Mouse (Mus musculus) thymus, adult 18-20 months (tissue): Measurements from ENCODE around the gene Pan3.
"Not testable (repeated sequence)": the region's sequence is repeated elsewhere in the genome, so short reads cannot be mapped to it uniquely, and the experiment has no call there.

Source experiments
- DNase-seq, 2 experiments: peaks; one replicate each; pipeline ENCODE4 v3.0.0; 2022; ENCODE audit warnings: mixed read lengths in 2 of 2

The Pan3 gene

DNA sequence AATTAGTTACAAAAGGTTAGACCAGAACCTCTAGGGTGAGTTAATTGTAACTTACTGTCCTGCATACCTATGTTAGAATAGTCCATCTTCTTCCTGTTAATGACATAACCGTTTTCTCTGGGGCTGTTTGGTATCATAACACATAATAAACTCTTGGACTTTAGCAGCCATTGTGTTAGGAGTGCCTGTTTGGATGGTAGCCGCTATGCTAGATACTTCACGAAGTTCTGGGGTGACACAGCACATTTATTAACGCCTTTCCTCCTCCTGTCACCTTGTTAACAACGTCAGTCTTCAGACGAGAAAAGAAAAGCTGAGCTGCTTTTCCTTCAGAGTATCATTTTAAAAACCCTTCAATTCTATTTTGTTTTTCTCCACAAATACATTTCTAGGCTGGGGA lies 59.3 kb downstream of the Pan3 start:
- DNase-seq = no peak

DNA sequence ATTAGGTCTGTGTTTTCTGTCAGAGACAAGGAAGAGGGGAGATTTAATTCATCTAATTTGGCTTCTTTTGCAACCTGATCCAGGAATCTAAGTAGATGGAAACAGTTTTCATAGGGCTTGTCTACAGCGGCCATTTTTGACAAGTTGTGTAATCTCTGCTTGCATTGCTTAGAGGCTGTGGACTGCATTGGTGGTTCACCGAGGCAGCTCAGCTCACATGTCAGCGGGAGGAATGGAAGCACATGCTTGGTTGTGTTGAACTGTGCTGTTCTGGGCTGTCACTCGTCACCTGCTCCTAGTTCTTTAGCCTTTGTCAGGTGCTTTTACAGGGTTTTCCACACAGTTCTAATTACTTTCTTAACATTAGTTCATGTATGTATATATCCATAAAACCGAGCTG lies 60.9 kb downstream of the Pan3 start:
- DNase-seq = no peak

DNA sequence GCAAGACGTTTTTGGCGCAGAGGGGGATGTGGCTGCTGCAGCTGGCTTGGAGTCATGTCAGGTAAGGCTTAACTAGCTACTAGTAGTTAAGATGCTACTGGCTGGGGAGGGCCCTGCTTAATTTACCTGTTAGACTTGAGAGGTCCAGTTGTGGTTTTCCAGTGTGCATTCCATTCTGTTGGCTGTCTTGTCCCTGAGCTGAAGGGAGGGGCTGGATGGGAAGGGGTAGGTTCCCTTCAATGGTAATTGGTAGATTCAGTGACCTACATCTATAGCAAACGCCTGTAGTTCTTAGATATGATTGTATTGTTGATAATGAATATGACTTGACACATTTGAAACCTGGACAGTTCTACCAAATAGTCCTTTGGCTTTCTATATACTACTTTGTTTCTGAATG lies 62.5 kb downstream of the Pan3 start:
- DNase-seq = no peak

DNA sequence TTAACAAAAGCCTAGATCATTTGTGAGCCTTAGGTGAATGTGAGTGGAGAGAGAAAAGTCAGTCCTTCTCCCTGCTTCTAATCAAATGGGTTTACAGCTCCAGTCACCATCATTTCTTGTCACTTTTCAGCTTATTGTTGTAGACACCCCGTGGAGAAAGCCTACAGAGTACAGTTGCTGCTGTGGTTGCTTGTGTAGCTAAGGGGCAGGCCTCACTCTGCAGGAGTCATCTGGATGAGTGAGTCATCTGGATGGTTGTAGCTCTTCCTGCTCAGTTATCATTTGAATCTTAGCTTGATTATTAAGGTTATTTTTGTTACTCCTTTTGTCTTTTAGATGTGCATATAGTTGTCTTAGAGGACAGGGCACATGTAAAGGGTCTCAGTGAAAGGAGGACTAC lies 63.2 kb downstream of the Pan3 start:
- DNase-seq = no peak

DNA sequence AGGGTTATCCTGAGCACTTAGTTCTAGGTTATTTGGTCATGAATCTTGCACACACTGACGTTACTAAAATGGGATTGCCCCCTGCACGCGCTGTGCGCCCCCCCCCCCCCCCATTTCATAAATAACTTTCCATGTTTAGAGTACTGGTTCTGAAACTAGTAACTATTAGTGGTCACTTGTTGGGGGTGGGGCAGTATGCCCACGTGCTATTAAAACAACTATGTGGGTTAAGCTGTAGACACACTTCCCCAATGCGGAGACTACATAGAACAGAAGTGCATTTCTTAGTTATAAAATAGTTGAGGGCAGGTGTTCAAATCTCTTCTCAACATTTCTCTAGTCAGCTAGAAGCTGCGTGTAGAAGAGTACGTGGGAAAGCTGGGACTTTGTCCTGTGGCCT lies 63.7 kb downstream of the Pan3 start:
- DNase-seq = no peak

DNA sequence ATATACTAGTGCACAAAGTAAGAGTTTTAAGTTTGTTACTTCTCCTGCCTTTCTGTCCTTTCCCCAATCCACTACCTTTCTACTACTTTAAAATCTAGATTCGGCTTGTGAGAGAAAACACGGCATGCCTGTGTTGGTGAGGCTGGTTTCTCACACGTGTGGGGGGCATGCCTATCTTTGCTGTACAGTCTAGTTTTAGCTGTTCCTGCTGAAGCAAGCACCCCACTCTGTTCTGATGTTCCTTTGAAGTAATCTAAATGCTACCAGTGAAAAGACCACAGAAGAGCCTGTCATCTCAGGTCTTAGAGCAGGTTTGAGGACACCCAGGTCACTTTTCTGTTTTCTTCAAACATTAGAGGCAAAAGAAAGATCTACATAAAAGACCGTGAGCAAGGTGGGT lies 64.4 kb downstream of the Pan3 start:
- no peak for DNase-seq

DNA sequence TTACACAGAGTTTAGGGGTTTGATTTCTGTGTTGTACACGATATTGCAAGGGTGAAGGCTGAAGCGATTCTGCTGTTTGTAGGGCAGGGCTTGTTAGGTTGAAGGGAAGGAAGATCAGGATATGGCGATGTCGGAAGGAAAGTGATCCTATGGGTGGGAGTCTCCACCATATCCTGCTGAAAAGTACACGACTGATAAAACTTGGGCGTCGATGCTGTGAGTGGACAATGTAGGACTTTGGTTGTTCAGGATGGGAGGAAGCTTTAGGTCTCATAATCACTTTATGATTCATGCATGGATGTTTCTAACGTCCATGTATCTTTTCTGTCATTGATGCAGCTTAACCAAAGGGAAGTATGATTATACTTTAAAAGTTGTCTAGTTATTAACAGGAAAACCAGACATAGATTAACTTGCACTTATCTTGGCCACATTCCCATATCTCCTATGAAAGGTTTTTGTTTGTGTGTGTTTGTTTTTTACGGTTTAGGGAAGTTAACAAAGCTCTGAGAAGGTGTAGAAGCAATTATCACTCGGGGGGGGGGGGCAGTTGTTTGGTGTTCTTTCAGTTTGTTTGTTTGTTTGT lies 64.9 kb downstream of the Pan3 start:
- no peak for DNase-seq

DNA sequence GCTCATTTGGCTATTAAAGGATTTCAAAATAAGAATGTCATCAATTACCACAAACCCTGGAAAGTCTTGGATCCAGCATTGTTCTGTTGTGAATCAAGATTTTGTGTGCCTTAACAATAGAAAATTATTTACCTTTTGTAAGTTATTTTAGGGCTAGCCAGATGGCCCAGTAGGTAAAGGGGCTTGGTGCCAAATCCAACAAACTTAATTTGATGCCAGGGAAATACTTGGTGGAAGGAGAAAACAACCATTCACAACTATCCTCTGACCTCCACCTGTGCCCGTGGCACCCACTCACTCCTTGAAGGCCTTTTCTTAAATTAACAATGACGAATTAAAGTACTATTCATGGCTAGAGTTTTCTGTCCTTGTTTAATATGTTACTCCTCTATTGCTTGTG lies 66.0 kb downstream of the Pan3 start:
- DNase-seq = no peak

DNA sequence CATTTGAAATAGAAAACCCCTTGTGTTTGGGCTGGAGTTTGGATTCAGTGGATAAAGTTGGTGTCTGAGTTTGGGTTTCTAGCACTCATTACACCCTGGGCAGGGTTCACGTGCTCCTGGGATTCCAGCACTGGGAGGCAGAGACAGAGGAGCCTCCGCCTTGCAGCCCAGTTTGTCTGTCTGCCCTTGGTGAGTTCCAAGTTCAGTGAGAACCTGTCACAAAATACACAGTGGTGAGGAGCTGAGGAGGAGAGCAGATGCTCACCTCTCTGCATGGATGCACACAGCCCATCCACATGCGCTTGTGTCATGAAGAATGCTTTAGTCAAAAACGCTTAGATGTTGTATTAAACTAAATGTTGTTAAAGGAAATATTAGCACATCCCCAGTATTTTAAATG lies 67.0 kb downstream of the Pan3 start:
- no peak for DNase-seq

DNA sequence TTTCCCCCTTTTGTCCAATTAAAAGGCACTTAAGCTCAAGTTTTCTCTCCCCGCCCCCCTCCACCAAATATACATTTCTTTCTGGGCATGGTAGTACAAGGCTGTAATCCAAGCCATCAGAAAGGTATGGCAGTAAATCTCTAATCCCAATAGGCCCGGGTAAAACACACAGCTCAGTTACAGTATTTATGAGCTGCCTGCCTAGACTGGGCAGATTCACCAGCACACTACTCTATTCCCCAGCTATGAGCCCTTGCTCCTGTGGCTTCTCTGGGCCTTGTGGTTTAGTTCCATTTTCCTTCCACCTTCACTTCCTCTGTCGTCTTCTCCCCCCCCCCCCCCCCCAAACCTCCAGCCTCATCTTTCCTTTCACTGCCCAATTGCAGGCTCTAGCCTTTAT lies 67.8 kb downstream of the Pan3 start:
- DNase-seq = no peak

DNA sequence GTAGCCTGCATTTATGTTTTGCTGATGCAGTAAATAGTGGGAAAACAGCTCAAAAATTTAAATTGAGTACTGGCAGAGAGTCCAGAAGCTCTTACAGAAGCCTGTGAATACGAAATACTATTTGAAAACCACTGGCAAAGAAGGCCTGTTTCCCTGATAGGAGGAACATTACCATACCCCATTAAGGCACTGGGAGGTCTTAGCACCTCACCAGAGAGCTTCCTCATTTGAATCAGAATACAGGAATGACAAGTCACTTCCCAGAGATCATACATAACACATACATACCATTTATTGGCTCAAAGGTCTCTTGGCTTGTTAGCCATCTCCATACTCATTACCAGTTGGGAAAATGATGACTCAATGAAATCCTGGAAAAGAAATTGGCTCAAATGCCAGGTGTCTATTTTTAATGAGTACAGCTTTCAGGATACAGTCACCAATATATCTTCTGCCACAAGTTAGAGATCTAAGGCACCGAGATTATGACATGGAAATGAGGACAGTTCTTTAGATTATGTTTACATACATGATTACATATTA lies 71.6 kb downstream of the Pan3 start:
- DNase-seq = no peak

DNA sequence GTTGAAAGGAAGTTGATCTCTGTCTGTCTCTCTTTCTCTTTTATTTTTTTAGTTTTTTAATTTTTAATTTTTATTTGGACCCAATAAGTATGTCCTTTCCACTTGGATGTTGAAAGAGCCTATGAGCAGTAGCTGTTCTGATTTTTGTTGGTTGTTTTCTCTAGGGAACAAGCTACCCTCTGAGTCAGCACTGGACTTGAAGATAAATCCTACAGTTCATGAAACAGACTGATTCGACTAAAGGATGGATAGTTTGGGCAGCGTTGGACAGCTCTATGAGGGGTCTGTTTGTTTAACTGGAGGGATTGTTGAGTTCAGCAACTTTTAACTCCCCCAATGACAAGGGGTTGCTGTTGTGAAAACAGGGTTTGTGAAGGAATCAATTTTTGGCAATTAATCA lies 73.0 kb downstream of the Pan3 start:
- DNase-seq = no peak

DNA sequence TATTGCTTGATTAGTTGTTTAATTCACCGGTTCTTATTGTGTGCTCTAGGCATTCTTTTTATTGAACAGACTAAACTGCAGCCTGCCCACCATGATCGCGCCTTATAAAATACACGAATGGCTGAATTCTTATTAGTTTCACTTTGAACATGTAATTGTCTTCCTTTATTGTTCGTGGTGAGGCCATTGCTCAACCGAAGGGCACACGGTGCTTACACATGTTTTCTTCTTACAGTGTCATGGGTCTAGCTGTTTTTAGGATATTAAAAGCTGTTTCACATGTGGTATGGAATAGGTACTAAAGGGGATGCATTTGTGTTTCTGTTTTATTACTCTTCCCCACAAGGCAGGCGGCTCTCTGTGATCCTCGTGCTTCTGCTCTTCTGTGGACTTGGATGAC lies 81.4 kb downstream of the Pan3 start:
- no peak for DNase-seq

DNA sequence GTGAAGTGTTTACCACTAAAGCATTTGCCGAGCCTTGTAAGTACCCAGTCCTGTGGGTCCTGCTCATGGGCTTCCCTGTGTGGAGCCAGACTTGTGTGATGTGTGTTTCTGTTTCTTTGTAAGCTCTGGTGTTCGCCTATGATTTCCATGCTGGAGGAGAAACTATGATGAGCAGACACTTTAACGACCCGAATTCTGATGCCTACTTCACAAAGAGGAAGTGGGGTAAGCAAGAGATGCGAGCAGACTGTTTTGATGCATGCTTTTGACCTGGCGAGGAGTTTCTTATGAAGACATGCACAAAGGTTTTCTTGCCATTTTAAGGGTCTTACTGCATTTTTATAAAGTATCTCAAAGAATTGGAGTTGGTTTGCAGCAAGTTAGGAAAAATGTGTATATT lies 97.0 kb downstream of the Pan3 start:
- no peak for DNase-seq

DNA sequence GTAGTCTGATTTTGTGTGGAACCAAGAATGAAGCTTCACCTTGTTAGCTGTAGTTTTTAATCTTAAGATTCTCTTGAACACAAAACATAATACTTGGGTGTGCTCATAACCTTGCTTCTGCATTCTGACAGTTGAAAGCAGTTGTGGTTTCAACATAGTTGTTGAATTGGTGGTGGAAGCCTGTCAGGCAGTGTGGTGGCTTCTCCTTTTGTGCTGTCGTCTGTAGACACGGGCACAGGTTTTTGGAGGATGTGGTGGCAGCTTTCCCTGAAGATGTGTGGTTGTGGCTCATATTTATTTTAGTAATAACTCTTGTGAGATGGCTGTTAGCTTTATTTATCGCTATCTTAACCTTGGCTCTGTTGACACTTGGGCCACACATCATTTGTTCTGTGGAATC lies 97.8 kb downstream of the Pan3 start:
- DNase-seq = no peak

DNA sequence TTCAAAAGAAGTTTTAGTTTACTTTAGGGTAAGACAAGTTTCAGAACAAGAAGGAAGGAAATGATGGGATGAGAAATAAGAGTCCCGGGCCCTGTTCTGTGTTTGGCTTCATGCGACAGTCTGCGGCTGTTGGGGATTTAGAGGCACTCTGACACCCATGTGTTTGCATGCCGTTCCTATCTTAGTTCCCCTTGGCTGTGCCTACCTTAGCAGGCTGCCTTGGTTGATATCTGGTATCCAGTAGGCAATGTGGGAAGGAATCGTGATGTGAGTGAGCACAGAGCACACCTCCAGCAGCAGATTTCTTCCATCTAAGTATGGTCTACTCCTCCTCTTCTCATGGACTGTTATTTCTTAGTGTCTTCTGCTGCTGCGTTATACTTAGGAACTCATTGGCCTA lies 102.1 kb downstream of the Pan3 start:
- no peak for DNase-seq

DNA sequence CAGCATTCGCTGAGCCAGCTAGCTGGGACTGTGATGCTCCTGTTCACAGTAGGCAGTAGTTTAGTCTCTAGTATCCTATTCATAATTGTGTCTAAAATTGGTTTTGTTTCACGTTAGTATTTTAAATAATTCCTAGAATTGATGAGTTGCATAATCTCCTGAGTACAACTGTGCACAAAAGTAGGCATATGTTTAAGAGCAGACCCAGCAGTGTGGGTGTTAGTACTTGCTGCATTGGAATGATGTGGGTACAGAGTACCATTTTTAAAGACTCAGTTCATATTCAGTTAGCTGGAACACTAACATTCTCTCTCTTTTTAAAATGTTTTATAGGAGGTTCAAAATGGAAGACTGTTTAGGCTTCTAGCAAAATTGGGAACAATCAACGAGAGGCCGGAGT lies 109.4 kb downstream of the Pan3 start:
- no peak for DNase-seq

DNA sequence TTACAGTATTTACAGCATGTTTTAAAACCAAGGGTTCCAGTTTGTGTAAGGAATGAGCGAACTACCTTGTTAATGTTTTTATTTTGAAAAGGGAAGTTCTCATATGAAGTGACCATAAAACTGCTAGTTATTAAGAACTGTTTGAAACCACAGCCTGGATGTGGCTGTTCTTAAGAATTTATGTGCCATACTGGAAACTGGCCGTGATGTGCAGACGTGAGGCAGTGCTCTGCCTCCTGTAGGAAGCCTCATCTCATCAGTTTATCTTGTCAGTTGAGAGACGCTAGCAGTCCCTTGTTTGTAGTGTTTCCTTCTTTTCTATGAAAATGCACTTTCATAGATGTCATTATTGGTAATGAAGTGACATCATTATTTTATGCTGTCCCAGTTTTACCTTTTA lies 109.9 kb downstream of the Pan3 start:
- DNase-seq = no peak

DNA sequence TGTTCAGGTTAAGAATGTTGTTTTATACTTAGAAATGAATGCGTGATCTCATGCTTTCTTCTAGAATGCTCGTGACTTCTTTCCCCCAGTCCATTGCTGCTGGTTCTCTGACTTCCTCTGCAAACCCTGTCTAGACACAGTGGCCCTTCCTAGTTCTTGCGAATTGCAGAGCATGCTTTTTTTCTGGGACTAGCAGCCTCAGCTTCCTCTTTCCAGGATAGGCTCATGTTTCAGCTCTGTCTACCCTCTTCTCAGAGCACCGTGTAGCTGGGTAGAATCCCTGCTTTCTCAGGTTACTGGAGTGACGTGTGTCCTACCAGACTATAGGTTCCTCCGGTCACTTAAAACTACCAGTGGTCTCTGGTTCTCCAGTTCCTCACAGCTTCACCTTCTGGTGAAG lies 112.3 kb downstream of the Pan3 start:
- DNase-seq = no peak

DNA sequence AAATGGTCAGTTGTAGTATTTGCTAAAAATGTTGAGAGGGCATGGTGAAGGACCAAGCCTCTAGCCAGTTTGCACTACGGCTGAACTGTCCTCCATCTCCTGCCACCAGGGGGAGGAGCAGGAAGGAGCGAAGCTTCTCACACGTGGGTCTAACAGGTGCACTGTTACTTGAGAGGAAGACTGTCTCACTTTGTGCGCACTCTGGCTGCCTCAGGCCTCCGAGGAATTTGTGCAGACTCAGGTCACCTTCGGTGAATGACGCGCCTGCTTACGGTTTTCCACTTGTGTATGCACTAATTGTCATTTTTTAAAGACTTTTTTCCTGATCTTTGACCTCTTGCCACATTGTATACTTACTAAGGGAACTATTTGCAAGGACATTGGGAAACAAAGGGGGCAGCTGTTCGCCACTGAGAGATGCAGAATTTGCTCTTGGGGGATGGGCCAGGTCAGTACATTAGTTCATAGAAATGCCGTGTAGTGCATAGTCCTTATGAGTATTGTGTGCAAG lies 115.8 kb downstream of the Pan3 start:
- DNase-seq = peak in 1 of 2 experiments; percentile 12

DNA sequence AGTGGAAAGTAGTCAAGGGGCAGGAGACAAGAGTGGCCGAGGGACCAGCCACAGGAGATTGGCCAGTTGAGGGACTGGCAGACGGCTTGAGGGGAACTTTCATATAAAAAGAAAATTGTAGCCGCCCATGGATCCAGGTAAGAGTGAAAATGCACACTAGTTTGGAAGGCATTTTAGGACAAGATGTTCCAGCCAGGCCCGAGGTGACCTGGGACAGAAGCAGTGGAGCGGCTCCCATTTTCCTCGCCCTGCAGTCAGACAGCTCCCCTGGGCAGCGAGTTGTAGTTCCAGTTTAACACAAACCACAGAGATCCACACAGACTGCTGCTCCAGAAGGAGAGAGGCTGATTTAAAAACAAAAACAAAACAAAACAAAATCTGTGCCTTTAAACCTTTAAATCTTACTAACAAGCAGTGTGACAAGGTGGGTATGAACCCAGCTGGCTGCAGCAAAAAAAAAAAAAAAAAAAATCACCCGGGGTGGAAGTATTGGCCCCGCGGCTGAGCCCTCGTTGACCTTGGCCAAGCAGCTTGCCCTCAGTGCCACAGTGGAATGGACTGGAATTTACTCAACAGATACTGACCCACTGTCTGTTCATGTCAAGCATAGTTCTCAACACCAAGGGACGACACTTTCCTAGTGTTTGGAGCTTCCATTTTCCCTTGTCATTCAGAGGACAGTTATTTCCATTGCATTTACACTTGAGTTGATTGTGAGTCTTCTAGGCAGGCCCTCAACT lies 119.2 kb downstream of the Pan3 start:
- no peak for DNase-seq

DNA sequence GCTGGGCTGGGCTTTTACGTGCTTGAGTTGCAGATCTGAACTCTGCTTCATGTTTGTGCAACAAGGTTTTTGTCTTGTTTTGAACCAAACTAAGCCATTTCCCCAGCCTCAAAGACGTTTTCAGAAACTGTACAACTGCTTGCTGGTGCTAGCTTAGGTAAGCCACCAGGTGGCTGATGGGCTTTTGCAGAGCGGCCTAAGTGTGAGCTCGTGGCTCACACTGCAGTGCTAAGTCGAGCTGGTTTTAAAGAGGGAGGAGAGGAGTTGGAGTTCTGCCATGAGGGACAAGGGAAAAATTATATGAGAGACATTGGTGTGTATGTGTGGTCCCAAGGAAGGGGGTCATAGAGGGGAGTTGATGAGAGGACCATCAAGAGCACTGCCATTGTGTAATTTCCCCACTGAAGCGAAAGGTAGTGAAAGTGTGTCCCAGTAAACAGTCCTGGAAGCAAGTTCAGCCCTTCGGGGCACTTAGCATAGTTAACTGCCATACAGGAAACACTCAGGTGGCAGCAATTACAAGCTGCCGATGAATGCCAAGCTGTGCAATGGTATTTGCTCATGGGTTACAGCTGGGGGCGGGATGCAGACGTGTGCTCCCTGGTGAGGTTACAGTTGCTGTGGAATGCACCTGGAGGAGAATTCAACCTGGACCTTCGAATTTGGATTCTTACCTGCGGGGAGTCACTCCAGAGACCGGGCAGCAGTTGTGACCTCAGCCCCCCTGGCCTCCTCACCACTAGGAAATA lies 122.1 kb downstream of the Pan3 start:
- DNase-seq = no peak

DNA sequence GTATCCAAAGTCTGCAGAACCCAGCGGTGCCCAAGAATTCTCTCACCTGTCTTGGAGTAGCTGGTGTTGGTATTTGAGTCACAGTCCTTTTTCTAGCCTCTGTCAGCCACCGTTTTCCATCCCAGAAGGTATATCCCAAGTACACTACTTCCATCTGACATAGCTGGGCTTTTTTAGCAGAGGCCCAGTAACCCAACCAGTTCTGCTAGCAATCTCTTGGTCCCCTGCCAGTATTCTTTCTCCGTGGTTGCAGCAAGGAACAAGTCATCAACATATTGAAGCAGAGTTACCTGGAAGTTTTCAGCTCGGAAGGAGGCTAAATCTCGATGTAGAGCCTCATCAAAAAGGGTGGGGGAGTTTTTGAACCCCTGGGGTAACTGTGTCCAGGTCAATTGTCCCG lies 127.7 kb downstream of the Pan3 start:
- not testable (repeated sequence) for DNase-seq
